Mouse (Mus musculus) spleen, postnatal 10 days (tissue): Measurements from ENCODE around the gene Pdzd3.

Experiments
- DNase-seq, 2 experiments: peaks; one replicate each; pipeline ENCODE4 v3.0.0; 2021 to 2022; ENCODE audit warnings: low spot score in 2 of 2

Gene Pdzd3

DNA sequence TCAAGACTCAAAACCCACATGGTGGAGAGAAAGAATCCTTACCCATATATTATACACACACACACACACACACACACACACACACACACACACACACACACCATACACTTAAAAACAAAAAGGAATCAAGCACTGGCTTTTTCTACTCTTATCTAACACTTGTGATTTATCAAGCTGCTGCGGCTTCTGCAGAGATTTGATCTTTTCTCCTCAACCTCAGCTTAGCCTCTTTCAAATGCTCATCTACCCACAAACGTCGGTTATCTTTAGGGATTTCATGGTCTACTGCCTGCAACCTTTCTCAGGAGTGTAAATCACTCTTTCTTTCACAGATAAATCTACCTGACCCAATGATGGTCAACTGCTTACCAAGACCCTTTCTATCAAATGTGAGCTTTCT is 50.8 kb downstream of the Pdzd3 start:
- DNase-seq: no peak

DNA sequence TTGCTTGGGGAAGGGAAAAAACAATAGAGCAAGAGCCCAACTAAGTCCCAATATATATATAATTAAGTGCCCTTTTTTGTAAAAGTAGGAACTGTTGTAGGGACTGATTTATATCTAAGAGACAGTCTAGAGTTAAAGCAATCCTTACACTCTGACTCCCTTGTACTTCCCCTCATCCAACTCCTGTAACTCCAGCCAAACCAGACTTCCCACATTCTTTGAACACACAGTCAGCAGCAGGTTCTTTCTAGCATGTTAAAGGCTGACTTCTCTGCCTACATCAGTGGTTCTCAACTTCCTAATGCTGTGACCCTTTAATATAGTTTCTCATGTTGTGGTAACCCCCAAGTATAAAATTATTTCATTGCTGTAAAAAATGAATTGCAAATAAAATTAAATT is 51.7 kb downstream of the Pdzd3 start:
- no peak for DNase-seq

DNA sequence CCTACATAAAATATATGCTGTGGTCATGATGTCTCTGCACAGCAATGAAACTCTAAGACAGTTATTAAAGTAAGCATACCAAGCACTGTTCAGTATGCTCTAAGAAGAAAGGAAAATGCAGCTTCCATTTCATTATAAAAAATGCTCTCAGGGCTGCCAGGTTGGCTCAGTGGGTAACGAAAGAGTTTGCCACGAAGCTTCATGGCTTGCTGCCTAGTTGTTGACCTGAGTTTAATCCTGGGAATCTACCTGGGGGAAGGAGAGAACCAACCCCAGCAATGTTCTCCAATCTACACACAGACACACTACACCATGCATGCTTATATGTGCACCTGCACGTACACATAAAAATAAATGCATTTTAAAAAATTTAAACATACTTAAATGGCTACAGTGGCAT is 52.1 kb downstream of the Pdzd3 start:
- DNase-seq: no peak
